Mouse (Mus musculus) forebrain, embryonic 11.5 days (tissue): ENCODE measurements around the gene Spon2. TPM values are rescaled to one million over a fixed set of nuclear protein-coding genes. Genes with fewer than 3 reads are reported as not detected.

Experiments
- ATAC-seq: fragments of 200-750 bp; cut with Nextera tagmentation; replicated peaks from 2 replicates; pipeline ENCODE4 v1.8.0; 2017; ENCODE audit warnings: moderate TSS enrichment; ENCODE audit not compliant: low FRiP score
- DNase-seq: peaks from one replicate; pipeline ENCODE4 v3.0.0-alpha.2; 2017; ENCODE audit warnings: low spot score
- H3K27ac ChIP-seq: fragments of 300-500 bp; sonication (generic); 2 replicates; pipeline ENCODE4 v1.5.1; 2014; ENCODE audit warnings: low read depth, low read length
- H3K27me3 ChIP-seq: fragments of 300-500 bp; sonication (generic); 2 replicates; pipeline ENCODE4 v1.6.1; 2014; ENCODE audit warnings: mild to moderate bottlenecking, low read length, mixed read lengths; ENCODE audit not compliant: control insufficient read depth, insufficient read depth
- H3K36me3 ChIP-seq: fragments of 300-500 bp; sonication (generic); 2 replicates; pipeline ENCODE4 v1.6.1; 2014; ENCODE audit warnings: mild to moderate bottlenecking, low read length, moderate library complexity, mixed read lengths; ENCODE audit not compliant: control insufficient read depth, insufficient read depth
- H3K4me1 ChIP-seq: fragments of 300-500 bp; sonication (generic); replicated peaks from 2 replicates; pipeline ENCODE4 v1.6.1; 2014; ENCODE audit warnings: low read length, mixed read lengths; ENCODE audit not compliant: control insufficient read depth, insufficient read depth
- H3K4me2 ChIP-seq: fragments of 300-500 bp; sonication (generic); 2 replicates; pipeline ENCODE4 v1.6.1; 2014; ENCODE audit warnings: low read depth, mild to moderate bottlenecking, low read length, moderate library complexity, mixed read lengths; ENCODE audit not compliant: severe bottlenecking
- H3K4me3 ChIP-seq: fragments of 300-500 bp; sonication (generic); 2 replicates; pipeline ENCODE4 v1.5.1; 2014; ENCODE audit warnings: low read depth, low read length
- H3K9ac ChIP-seq: fragments of 300-500 bp; sonication (generic); 2 replicates; pipeline ENCODE4 v1.6.1; 2014; ENCODE audit warnings: low read length
- H3K9me3 ChIP-seq: fragments of 300-500 bp; sonication (generic); 2 replicates; pipeline ENCODE4 v1.6.1; 2016; ENCODE audit warnings: low read length, mixed read lengths; ENCODE audit not compliant: control insufficient read depth
- WGBS: fragments of 180-500 bp; shearing (Covaris S2); extraction: QIAGEN DNeasy Blood & Tissue Kit; methylation state at CpG from one replicate; pipeline ENCODE4 v1.1.7; 2014; 5-methylcytosine and 5-hydroxymethylcytosine counted together
- polyA plus RNA-seq: library from polyadenylated mRNA; unstranded; fragments of >200 nt; fragmentation: Nextera tagmentation; extraction: Ambion mirVana; gene quantifications from 2 replicates; pipeline ENCODE4 v1.2.1, GENCODE M21; 2014

The Spon2 gene
- polyA plus RNA-seq, 1 experiment from 2014 or later, result 2.3 TPM

DNA sequence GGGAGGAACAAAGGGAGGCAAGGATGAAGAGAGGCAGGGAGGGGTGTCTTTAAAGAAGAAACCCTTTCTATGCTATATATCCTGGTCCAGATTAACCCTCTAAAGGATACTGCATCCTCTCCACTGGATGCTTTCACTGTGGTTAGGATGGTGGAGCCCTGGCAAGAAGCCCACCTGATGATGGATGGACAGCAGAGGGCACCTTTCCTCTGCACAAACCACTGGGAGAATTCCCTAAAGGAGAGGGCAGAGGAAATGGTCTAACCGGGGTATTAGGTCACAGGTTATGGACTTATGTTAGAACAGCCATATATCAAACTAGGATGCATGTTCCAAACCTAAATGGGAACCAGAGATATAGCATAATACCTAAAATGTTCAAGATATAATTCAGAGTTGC is 18.2 kb downstream of the Spon2 start:
- ATAC-seq, result no peak
- no peak overlapping the region for H3K27ac ChIP-seq
- WGBS, result 67% methylated on average over 1 of the region's 1 CpGs
- H3K4me2 ChIP-seq, result no peak overlapping the region
- H3K9ac ChIP-seq, result no peak overlapping the region
- no peaks in the 10 kb centered on the region for H3K4me1 ChIP-seq
- no peaks in the 10 kb centered on the region for H3K9me3 ChIP-seq
- no peak overlapping the region for H3K4me3 ChIP-seq
- H3K27me3 ChIP-seq, result no peaks in the 10 kb centered on the region
- no peaks in the 10 kb centered on the region for H3K36me3 ChIP-seq
- no peak for DNase-seq

DNA sequence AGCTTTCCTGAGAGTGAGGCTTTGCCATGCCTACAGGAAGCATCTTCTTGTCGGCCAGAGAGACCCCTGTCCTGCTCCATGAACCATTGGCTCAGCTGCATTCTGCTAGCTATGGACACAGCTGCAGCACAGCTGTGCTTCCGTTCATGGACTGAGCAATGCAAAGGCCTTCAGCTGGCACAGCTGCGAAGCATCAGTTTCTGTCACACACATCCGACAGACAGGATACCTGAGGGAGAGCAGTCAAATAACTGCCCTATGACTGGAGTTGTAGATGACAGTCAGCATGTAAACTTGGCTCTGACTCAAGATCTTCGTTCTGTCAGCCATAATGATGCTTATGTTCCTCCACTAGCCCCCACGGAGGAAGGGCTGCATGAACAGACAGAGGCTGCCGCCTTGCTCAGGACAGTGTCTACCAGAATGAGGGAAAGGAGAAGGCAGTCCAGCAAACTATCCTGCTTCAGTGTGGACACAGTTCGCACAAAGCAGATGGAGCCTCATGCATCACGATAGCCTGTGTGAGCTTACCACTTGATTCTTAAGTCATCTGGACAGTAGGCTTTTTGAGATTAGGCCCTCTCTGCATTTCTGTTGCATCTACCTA is 22.9 kb downstream of the Spon2 start:
- Histone ChIP-seq H3K4me1 (no peaks in the 10 kb centered on the region), H3K9ac (no peak overlapping the region), H3K4me2 (no peak overlapping the region), H3K36me3 (no peaks in the 10 kb centered on the region), H3K4me3 (no peak overlapping the region), H3K27ac (no peak overlapping the region), H3K27me3 (no peaks in the 10 kb centered on the region), H3K9me3 (no peaks in the 10 kb centered on the region)
- WGBS, result 83% methylated on average over 9 of the region's 9 CpGs
- ATAC-seq (no peak), DNase-seq (no peak)

DNA sequence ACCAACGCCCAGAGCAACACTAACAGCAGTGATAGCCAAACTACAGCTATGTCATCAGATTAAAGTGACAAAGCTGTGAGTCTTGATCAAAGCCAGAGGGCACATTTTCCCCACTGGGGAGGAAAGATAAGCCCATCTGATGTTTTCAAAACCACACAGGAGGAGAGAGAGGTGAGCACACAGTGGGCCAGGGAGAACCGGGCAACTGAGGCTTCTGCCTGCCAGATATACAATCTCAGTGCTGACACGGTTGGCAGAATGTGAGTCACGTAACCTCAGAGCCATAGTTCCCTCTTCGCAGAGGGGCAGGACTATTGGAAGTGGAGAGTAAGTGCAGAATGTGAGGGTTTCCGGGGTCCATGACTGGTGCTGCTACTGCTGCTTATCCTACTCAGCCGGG is 24.7 kb downstream of the Spon2 start:
- Histone ChIP-seq H3K36me3 (no peaks in the 10 kb centered on the region), H3K4me3 (no peak overlapping the region), H3K9me3 (no peaks in the 10 kb centered on the region), H3K4me1 (no peaks in the 10 kb centered on the region), H3K27ac (no peak overlapping the region), H3K9ac (no peak overlapping the region), H3K27me3 (no peaks in the 10 kb centered on the region), H3K4me2 (no peak overlapping the region)
- ATAC-seq, result no peak
- no peak for DNase-seq
- 61% methylated on average over 7 of the region's 7 CpGs for WGBS

Other genes starting within 250 kb of the Spon2 start
- 436 and 450 TPM in 2 replicates for gene Ywhah, start 199.6 kb downstream of the Spon2 start, polyA plus RNA-seq
- not detected in 2 replicates for gene Slc5a1, start 114.2 kb downstream of the Spon2 start, polyA plus RNA-seq
- gene Ctbp1, start 56.5 kb upstream of the Spon2 start, polyA plus RNA-seq, result 560 and 627 TPM in 2 replicates
- gene Maea, start 117.1 kb upstream of the Spon2 start, polyA plus RNA-seq, result 122 and 135 TPM in 2 replicates
- gene Uvssa, start 160.1 kb upstream of the Spon2 start, polyA plus RNA-seq, result 6.3 and 8.8 TPM in 2 replicates
- gene Nkx1-1, start 215.5 kb upstream of the Spon2 start, polyA plus RNA-seq, result not detected in 2 replicates